Mouse (Mus musculus): ENCODE measurements around the gene Prr15l. TPM values are rescaled to one million over a fixed set of nuclear protein-coding genes. Genes with fewer than 3 reads are reported as not detected.

Prr15l gene
- polyA plus RNA-seq, 1 experiment from 2014 or later, result not detected

DNA sequence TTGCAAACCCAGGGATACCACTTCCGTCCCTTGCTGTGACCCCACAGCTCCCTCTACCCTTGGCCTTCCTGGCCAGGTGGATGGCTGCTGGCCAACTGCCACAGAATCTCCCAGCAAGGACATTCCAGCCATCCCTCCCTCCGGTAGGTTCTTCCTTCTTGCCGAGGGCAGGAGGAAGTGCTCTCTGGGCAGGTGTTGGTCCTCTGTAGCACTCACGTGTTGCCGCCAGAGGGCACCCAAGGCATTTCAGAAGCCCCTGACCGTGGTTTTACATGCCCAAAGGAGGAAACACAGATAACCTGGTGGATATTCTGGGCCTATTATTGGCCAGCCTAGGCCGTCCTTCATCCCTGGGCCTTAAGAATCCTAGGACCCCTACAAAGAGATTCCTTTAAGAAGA lies 54.5 kb downstream of the Prr15l start:
- no peak overlapping the region for H3K4me3 ChIP-seq (replicated peaks)
- peaks cover 15% of the 10 kb centered on the region for H3K4me1 ChIP-seq (replicated peaks)
- WGBS, result 2% methylated on average over 7 of the region's 7 CpGs
- no peaks in the 10 kb centered on the region for H3K36me3 ChIP-seq
- no peaks in the 10 kb centered on the region for H3K9me3 ChIP-seq
- H3K27ac ChIP-seq, result no peak overlapping the region
- peaks cover 45% of the 10 kb centered on the region for H3K27me3 ChIP-seq
- ATAC-seq, result no peak
- 0 out of 2 replicates have a peak overlapping the region, but pooled peaks have one; percentile 10 for H3K4me2 ChIP-seq (replicated peaks)
- H3K9ac ChIP-seq (replicated peaks), result peak overlapping the region; percentile 25; the same call in 1 of the 2 replicates

DNA sequence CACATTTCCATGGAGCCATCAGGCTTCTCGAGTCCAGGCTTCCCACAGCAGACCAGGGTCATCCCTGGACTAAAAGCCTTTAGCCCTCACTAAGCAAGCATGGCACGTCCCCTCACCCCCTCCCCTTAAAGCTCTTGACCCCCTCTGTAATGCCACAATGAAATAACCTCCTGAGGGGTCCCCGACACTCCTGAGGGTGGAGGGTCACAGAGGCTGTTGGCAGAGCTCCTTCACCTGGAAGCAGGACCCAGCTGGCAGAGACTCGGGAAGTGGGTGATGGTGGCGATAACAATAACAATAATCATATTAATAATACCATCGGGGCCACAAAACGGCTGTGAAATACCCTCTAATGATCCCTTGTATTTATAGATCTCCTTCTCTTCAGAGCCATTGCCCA lies 55.0 kb downstream of the Prr15l start, which contains the start of gene Sp2:
Sp2 (minus strand) TSS at position 101 of the 400 bp plus-strand sequence.
- Histone ChIP-seq H3K9me3 (no peaks in the 10 kb centered on the region), H3K27me3 (peaks cover 50% of the 10 kb centered on the region), H3K36me3 (no peaks in the 10 kb centered on the region), H3K9ac (replicated peaks) (peak within 1 kb of the TSS; percentile 25; the same call in 1 of the 2 replicates), H3K4me3 (replicated peaks) (no peak within 1 kb of the TSS), H3K4me2 (replicated peaks) (0 out of 2 replicates have a peak within 1 kb of the TSS, but pooled peaks have one; percentile 10), H3K4me1 (replicated peaks) (peaks cover 20% of the 10 kb centered on the region), H3K27ac (no peak within 1 kb of the TSS)
- WGBS, result 81% methylated on average over 7 of the region's 7 CpGs
- ATAC-seq, result no peak

- 15% methylated on average over 4 of the region's 4 CpGs for WGBS
- peaks cover 59% of the 10 kb centered on the region for H3K27me3 ChIP-seq
Measured at GRCm38 (mm10) chr11:96984903-96985302, 57.0 kb downstream of the Prr15l start.

GRCm38 (mm10) chr11:96986463-96986862 lies 58.6 kb downstream of the Prr15l start:
- peaks cover 19% of the 10 kb centered on the region for H3K4me1 ChIP-seq (replicated peaks)
- ATAC-seq, result no peak
- peaks cover 57% of the 10 kb centered on the region for H3K27me3 ChIP-seq
- no peak overlapping the region for H3K4me2 ChIP-seq (replicated peaks)
- H3K4me3 ChIP-seq (replicated peaks), result no peak overlapping the region
- H3K9me3 ChIP-seq, result no peaks in the 10 kb centered on the region
- no peak overlapping the region for H3K9ac ChIP-seq (replicated peaks)
- no peaks in the 10 kb centered on the region for H3K36me3 ChIP-seq
- H3K27ac ChIP-seq, result no peak overlapping the region
- 68% methylated on average over 3 of the region's 3 CpGs for WGBS

More at GRCm38 (mm10) chr11:96984903-96985302, 57.0 kb downstream of the Prr15l start:
- Histone ChIP-seq H3K27ac (no peak overlapping the region), H3K4me2 (replicated peaks) (no peak overlapping the region), H3K4me1 (replicated peaks) (peaks cover 19% of the 10 kb centered on the region), H3K9ac (replicated peaks) (no peak overlapping the region), H3K36me3 (no peaks in the 10 kb centered on the region), H3K4me3 (replicated peaks) (no peak overlapping the region), H3K9me3 (no peaks in the 10 kb centered on the region)
- ATAC-seq, result no peak

Other genes with a start within 250 kb of the Prr15l start
- 45.6 and 47.4 TPM in 2 replicates for gene Snx11, start 150.5 kb upstream of the Prr15l start, polyA plus RNA-seq (2015; fragmentation: Nextera tagmentation; extraction: Ambion mirVana)
- gene Cbx1, start 139.0 kb upstream of the Prr15l start, polyA plus RNA-seq (2015; fragmentation: Nextera tagmentation; extraction: Ambion mirVana), result 130 and 137 TPM in 2 replicates
- 67.8 and 69.0 TPM in 2 replicates for gene Nfe2l1, start 98.1 kb upstream of the Prr15l start, polyA plus RNA-seq (2015; fragmentation: Nextera tagmentation; extraction: Ambion mirVana)
- 14.8 and 19.7 TPM in 2 replicates for gene Copz2, start 78.2 kb upstream of the Prr15l start, polyA plus RNA-seq (2015; fragmentation: Nextera tagmentation; extraction: Ambion mirVana)
- 103 and 104 TPM in 2 replicates for gene Cdk5rap3, start 11.6 kb upstream of the Prr15l start, polyA plus RNA-seq (2015; fragmentation: Nextera tagmentation; extraction: Ambion mirVana)
- gene Pnpo, start 15.9 kb downstream of the Prr15l start, polyA plus RNA-seq (2015; fragmentation: Nextera tagmentation; extraction: Ambion mirVana), result 18.2 and 18.3 TPM in 2 replicates
- 18.5 and 19.6 TPM in 2 replicates for gene Sp2, start 54.9 kb downstream of the Prr15l start, polyA plus RNA-seq (2015; fragmentation: Nextera tagmentation; extraction: Ambion mirVana)
- 0.07 and 0.13 TPM in 2 replicates for gene Sp6, start 85.3 kb downstream of the Prr15l start, polyA plus RNA-seq (2015; fragmentation: Nextera tagmentation; extraction: Ambion mirVana)
- gene Scrn2, start 101.8 kb downstream of the Prr15l start, polyA plus RNA-seq (2015; fragmentation: Nextera tagmentation; extraction: Ambion mirVana), result 18.4 and 18.6 TPM in 2 replicates
- gene Lrrc46, start 113.3 kb downstream of the Prr15l start, polyA plus RNA-seq (2015; fragmentation: Nextera tagmentation; extraction: Ambion mirVana), result 2.5 and 3.2 TPM in 2 replicates
- gene Mrpl10, start 113.5 kb downstream of the Prr15l start, polyA plus RNA-seq (2015; fragmentation: Nextera tagmentation; extraction: Ambion mirVana), result 58.2 and 62.0 TPM in 2 replicates
- gene Osbpl7, start 122.5 kb downstream of the Prr15l start, polyA plus RNA-seq (2015; fragmentation: Nextera tagmentation; extraction: Ambion mirVana), result 11.3 and 11.8 TPM in 2 replicates
- gene Tbx21, start 187.2 kb downstream of the Prr15l start, polyA plus RNA-seq (2015; fragmentation: Nextera tagmentation; extraction: Ambion mirVana), result 0.08 and 0.16 TPM in 2 replicates
- 5.6 and 6.7 TPM in 2 replicates for gene Tbkbp1, start 223.4 kb downstream of the Prr15l start, polyA plus RNA-seq (2015; fragmentation: Nextera tagmentation; extraction: Ambion mirVana)

All from midbrain, embryonic 13.5 days (tissue).